Mouse (Mus musculus) retina, adult 2 months (tissue): ENCODE data around the gene Nipsnap1.

Experiments used
- DNase-seq: peaks from one replicate; pipeline ENCODE4 v3.0.0-alpha.2; 2012; ENCODE audit warnings: low read depth, low spot score

Nipsnap1 gene

GRCm38 (mm10) chr11:4865645-4866251 is 8.0 kb upstream of the Nipsnap1 start:
- peak; percentile 41 for DNase-seq

GRCm38 (mm10) chr11:4874551-4874950 is 800 bp downstream of the Nipsnap1 start:
- no peak for DNase-seq

GRCm38 (mm10) chr11:4881087-4881486 is 7.3 kb downstream of the Nipsnap1 start:
- DNase-seq, result no peak

GRCm38 (mm10) chr11:4882892-4883627 is 9.3 kb downstream of the Nipsnap1 start:
- no peak for DNase-seq

- no peak for DNase-seq
Observed at GRCm38 (mm10) chr11:4885385-4885903, 11.7 kb downstream of the Nipsnap1 start.

- DNase-seq, result no peak
Observed at GRCm38 (mm10) chr11:4886987-4887386, 13.2 kb downstream of the Nipsnap1 start.

GRCm38 (mm10) chr11:4894848-4895816 is 21.4 kb downstream of the Nipsnap1 start, which contains the start of gene Thoc5:
Gene Thoc5 (plus strand): TSS chr11:4895320.
- peak; percentile 70 for DNase-seq

GRCm38 (mm10) chr11:4900437-4900836 is 26.7 kb downstream of the Nipsnap1 start:
- DNase-seq, result no peak

GRCm38 (mm10) chr11:4901956-4902355 is 28.2 kb downstream of the Nipsnap1 start:
- DNase-seq, result peak; percentile 68

- DNase-seq, result no peak
Observed at GRCm38 (mm10) chr11:4906231-4906630, 32.5 kb downstream of the Nipsnap1 start.

GRCm38 (mm10) chr11:4916068-4916467 is 42.3 kb downstream of the Nipsnap1 start:
- DNase-seq, result peak; percentile 57

- DNase-seq, result no peak
Observed at GRCm38 (mm10) chr11:4921281-4921680, 47.5 kb downstream of the Nipsnap1 start.

GRCm38 (mm10) chr11:4921751-4922150 is 48.0 kb downstream of the Nipsnap1 start:
- DNase-seq, result no peak

GRCm38 (mm10) chr11:4927224-4927623 is 53.5 kb downstream of the Nipsnap1 start:
- DNase-seq, result no peak

GRCm38 (mm10) chr11:4931009-4931601 is 57.4 kb downstream of the Nipsnap1 start:
- peak; percentile 77 for DNase-seq

GRCm38 (mm10) chr11:4936243-4936642 is 62.5 kb downstream of the Nipsnap1 start:
- DNase-seq, result no peak
